Mouse (Mus musculus) heart, adult 2 months (tissue): ENCODE data around the gene Unc80.
A peak's percentile ranks its signal among the peaks of the same experiment; 100 is the strongest.

ENCODE experiments used
- CTCF ChIP-seq: fragments of 200-600 bp; IDR thresholded peaks from 2 replicates; pipeline ENCODE4 v1.8.1; 2022; ENCODE audit warnings: antibody characterized with exemption, mild to moderate bottlenecking, moderate library complexity
- POLR2A ChIP-seq: fragments of 200-500 bp; IDR thresholded peaks from 2 replicates; pipeline ENCODE4 v1.6.1; 2011; ENCODE audit warnings: mild to moderate bottlenecking, low read depth, low read length, control low read depth; ENCODE audit not compliant: insufficient read depth

DNA sequence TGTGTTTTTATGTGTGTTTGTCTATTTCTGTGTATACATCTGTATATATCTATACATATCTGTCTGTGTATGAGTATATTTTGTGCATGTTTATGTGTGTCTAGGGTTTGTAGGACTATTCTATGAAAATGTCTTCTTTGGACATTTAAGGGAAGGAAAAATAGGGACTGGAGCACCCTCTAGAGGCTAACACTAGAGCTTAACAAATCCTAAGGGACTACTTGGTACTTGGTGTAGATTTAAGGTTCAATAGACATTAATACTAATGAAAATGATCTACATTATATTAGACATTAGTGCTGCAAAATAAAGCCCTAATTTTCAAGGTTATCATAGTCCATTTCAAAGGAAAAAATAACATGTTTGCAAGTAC lies 187.6 kb downstream of the Unc80 start:
- TF ChIP-seq CTCF (peak; percentile 73), POLR2A (no peak)
